20 mouse cellular contexts compared by ENCODE assay signal in genomic region chr9:65146001-65146400, GRCm38 (mm10). TPM values are rescaled to one million over a fixed set of nuclear protein-coding genes. Genes with fewer than 3 reads are reported as not detected.
DNase-seq lines count a peak whose midpoint lies in the region; ATAC-seq and TF ChIP-seq lines count a peak whose summit lies in the region.
"Had no signal": no experiment of that assay in that cellular context is flagged by ENCODE, and none has a peak within 500 bp of the region (broad histone marks: within the 10 kb centered on the region; RNA-seq: fewer than 3 reads in every experiment).

No protein-coding gene starts in this region.

- peaks cover 58% of the 10 kb centered on the region for H3K36me3 ChIP-seq in midbrain, embryonic 11.5 days (ENCODE audit: control insufficient read depth, insufficient read depth, low read length)
- peaks cover 7% of the 10 kb centered on the region; the same call in 1 of the 2 replicates for H3K36me3 ChIP-seq in midbrain, postnatal 0 days (ENCODE audit: insufficient read depth, low read length)
- peaks cover 12% of the 10 kb centered on the region; the same call in 1 of the 2 replicates for H3K36me3 ChIP-seq in hindbrain, embryonic 15.5 days
- H3K36me3 ChIP-seq in midbrain, embryonic 14.5 days (ENCODE audit: control insufficient read depth, insufficient read depth, low read length) = peaks cover 63% of the 10 kb centered on the region
- H3K36me3 ChIP-seq: liver, embryonic 13.5 days had no signal

- peak overlapping the region; percentile 62 for H3K4me2 ChIP-seq in midbrain, embryonic 11.5 days
- H3K4me2 ChIP-seq in midbrain, postnatal 0 days (ENCODE audit: low read depth, low read length, poor library complexity, severe bottlenecking) = no peak overlapping the region
- no peak overlapping the region for H3K4me2 ChIP-seq in hindbrain, embryonic 15.5 days
- H3K4me2 ChIP-seq in midbrain, embryonic 14.5 days (ENCODE audit: low read length) = peak overlapping the region; percentile 22
- H3K4me2 ChIP-seq: limb, embryonic 12.5 days; liver, embryonic 13.5 days; lung, embryonic 14.5 days had no signal

- H3K4me3 ChIP-seq in midbrain, embryonic 11.5 days (ENCODE audit: low read depth, low read length) = peak overlapping the region; percentile 15; the same call in 1 of the 2 replicates
- no peak overlapping the region for H3K4me3 ChIP-seq in midbrain, postnatal 0 days (ENCODE audit: low read depth, low read length)
- H3K4me3 ChIP-seq in hindbrain, embryonic 15.5 days = no peak overlapping the region
- no peak overlapping the region for H3K4me3 ChIP-seq in midbrain, embryonic 14.5 days (replicated peaks; ENCODE audit: low read depth, low read length)
- H3K4me3 ChIP-seq: heart, embryonic 10.5 days; layer of hippocampus, adult 2 months; limb, embryonic 12.5 days; liver, embryonic 13.5 days had no signal

- H3K27me3 ChIP-seq in midbrain, embryonic 11.5 days (ENCODE audit: control insufficient read depth, insufficient read depth, low read length) = no peaks in the 10 kb centered on the region
- H3K27me3 ChIP-seq in midbrain, postnatal 0 days (ENCODE audit: insufficient read depth, low read length) = no peaks in the 10 kb centered on the region
- H3K27me3 ChIP-seq in hindbrain, embryonic 15.5 days = no peaks in the 10 kb centered on the region
- no peaks in the 10 kb centered on the region for H3K27me3 ChIP-seq in midbrain, embryonic 14.5 days (ENCODE audit: control insufficient read depth, insufficient read depth, low read length)

- WGBS in midbrain, embryonic 11.5 days = 52% methylated on average over 5 of the region's 5 CpGs
- WGBS in midbrain, postnatal 0 days = 61% methylated on average over 5 of the region's 5 CpGs
- 28% methylated on average over 5 of the region's 5 CpGs for WGBS in hindbrain, embryonic 15.5 days
- 52% methylated on average over 5 of the region's 5 CpGs for WGBS in midbrain, embryonic 14.5 days

- ATAC-seq in midbrain, embryonic 11.5 days (ENCODE audit: low FRiP score) = no peak
- ATAC-seq in midbrain, postnatal 0 days (ENCODE audit: low FRiP score) = no peak
- ATAC-seq in hindbrain, embryonic 15.5 days (ENCODE audit: low FRiP score, low read depth) = no peak
- no peak for ATAC-seq in midbrain, embryonic 14.5 days (ENCODE audit: low FRiP score, low TSS enrichment)

- no peak for DNase-seq in midbrain, embryonic 11.5 days (ENCODE audit: low spot score, missing footprints)
- DNase-seq in midbrain, postnatal 0 days (ENCODE audit: low spot score) = no peak
- no peak for DNase-seq in midbrain, embryonic 14.5 days
- DNase-seq in thymus, postnatal 36 days = no peak
- no peak for DNase-seq in lung, postnatal 4 days
- no peak for DNase-seq in heart, adult 18-20 months
- DNase-seq: adrenal gland, adult 2 months; cerebellum, adult 2 months; cerebellum, postnatal 36 days; kidney, adult 11 months; kidney, postnatal 10 days; liver, embryonic 13.5 days; lung, embryonic 14.5 days; right cerebral cortex, postnatal 4 days; thymus, adult 2 months had no signal

- peaks cover 72% of the 10 kb centered on the region for H3K4me1 ChIP-seq in midbrain, embryonic 11.5 days (ENCODE audit: control insufficient read depth, insufficient read depth, low read length)
- H3K4me1 ChIP-seq in midbrain, postnatal 0 days (ENCODE audit: insufficient read depth, low read length) = 0 out of 2 replicates have a peak, but pooled peaks cover 4% of the 10 kb centered on the region
- peaks cover 34% of the 10 kb centered on the region for H3K4me1 ChIP-seq in hindbrain, embryonic 15.5 days (replicated peaks)
- peaks cover 31% of the 10 kb centered on the region for H3K4me1 ChIP-seq in midbrain, embryonic 14.5 days (ENCODE audit: control insufficient read depth, insufficient read depth, low read length)

- peak overlapping the region; percentile 21; the same call in 1 of the 2 replicates for H3K9ac ChIP-seq in midbrain, embryonic 11.5 days (ENCODE audit: low read length)
- H3K9ac ChIP-seq in midbrain, postnatal 0 days (replicated peaks; ENCODE audit: low read length, poor library complexity, severe bottlenecking) = no peak overlapping the region
- no peak overlapping the region for H3K9ac ChIP-seq in hindbrain, embryonic 15.5 days
- H3K9ac ChIP-seq in midbrain, embryonic 14.5 days (replicated peaks; ENCODE audit: low read length) = peak overlapping the region; percentile 26; the same call in 1 of the 2 replicates
- H3K9ac ChIP-seq: limb, embryonic 12.5 days; liver, embryonic 13.5 days; lung, embryonic 14.5 days had no signal

- peak overlapping the region; percentile 25; the same call in 1 of the 2 replicates for H3K27ac ChIP-seq in midbrain, embryonic 11.5 days (ENCODE audit: low read depth, low read length)
- no peak overlapping the region for H3K27ac ChIP-seq in midbrain, postnatal 0 days (ENCODE audit: low read depth, low read length)
- 0 out of 2 replicates have a peak overlapping the region, but pooled peaks have one; percentile 40 for H3K27ac ChIP-seq in hindbrain, embryonic 15.5 days (replicated peaks)
- H3K27ac ChIP-seq in midbrain, embryonic 14.5 days (replicated peaks; ENCODE audit: low read depth, low read length) = 0 out of 2 replicates have a peak overlapping the region, but pooled peaks have one; percentile 14
- H3K27ac ChIP-seq: heart, embryonic 10.5 days; layer of hippocampus, adult 2 months; limb, embryonic 12.5 days; liver, embryonic 13.5 days; macrophage had no signal

- no peaks in the 10 kb centered on the region for H3K9me3 ChIP-seq in midbrain, embryonic 11.5 days (ENCODE audit: control insufficient read depth, low read length)
- H3K9me3 ChIP-seq in midbrain, postnatal 0 days (ENCODE audit: low read length) = no peaks in the 10 kb centered on the region
- H3K9me3 ChIP-seq in hindbrain, embryonic 15.5 days = no peaks in the 10 kb centered on the region
- no peaks in the 10 kb centered on the region for H3K9me3 ChIP-seq in midbrain, embryonic 14.5 days (ENCODE audit: control insufficient read depth, low read length)
- H3K9me3 ChIP-seq: heart, embryonic 10.5 days; limb, embryonic 12.5 days; liver, embryonic 13.5 days had no signal

- no peak for TF ChIP-seq CTCF in midbrain, postnatal 0 days (IDR thresholded peaks at IDR 0.05)

RNA-seq across cellular contexts. Expression of gene Igdcc3, which starts 5.0 kb away (rescaled TPM):
- polyA plus RNA-seq in midbrain, embryonic 11.5 days (2014; fragmentation: Nextera tagmentation; extraction: Ambion mirVana) = 115 and 145 TPM in 2 replicates
- total RNA-seq in midbrain, postnatal 0 days (2014; rRNA removed) = 5.3 and 7.7 TPM in 2 replicates
- polyA plus RNA-seq in midbrain, postnatal 0 days (2015; fragmentation: Nextera tagmentation; extraction: Ambion mirVana) = 6.4 and 6.6 TPM in 2 replicates
- polyA plus RNA-seq in hindbrain, embryonic 15.5 days (2015; fragmentation: Nextera tagmentation; extraction: Ambion mirVana) = 9.9 and 10.9 TPM in 2 replicates
- polyA plus RNA-seq in midbrain, embryonic 14.5 days (2014; fragmentation: Nextera tagmentation; extraction: Ambion mirVana) = 10.7 and 14.1 TPM in 2 replicates
- total RNA-seq in heart, adult 18-20 months (2021) = under 1 TPM; 0.15 to 0.18 TPM
- polyA plus RNA-seq: macrophage had no signal

RNA-seq across cellular contexts. Expression of gene Igdcc4, which starts 44.7 kb away (rescaled TPM):
- polyA plus RNA-seq in midbrain, embryonic 11.5 days (2014; fragmentation: Nextera tagmentation; extraction: Ambion mirVana) = 13.0 and 13.3 TPM in 2 replicates
- total RNA-seq in midbrain, postnatal 0 days (2014; rRNA removed) = 46.6 and 52.9 TPM in 2 replicates
- 11.1 and 11.9 TPM in 2 replicates for polyA plus RNA-seq in midbrain, postnatal 0 days (2015; fragmentation: Nextera tagmentation; extraction: Ambion mirVana)
- polyA plus RNA-seq in hindbrain, embryonic 15.5 days (2015; fragmentation: Nextera tagmentation; extraction: Ambion mirVana) = 17.3 and 17.4 TPM in 2 replicates
- polyA plus RNA-seq in midbrain, embryonic 14.5 days (2014; fragmentation: Nextera tagmentation; extraction: Ambion mirVana) = 14.9 and 17.3 TPM in 2 replicates
- total RNA-seq in heart, adult 18-20 months (2021) = 10 to 100 TPM; 12.3 to 13.8 TPM

RNA-seq across cellular contexts. Expression of gene Parp16, which starts 49.2 kb away (rescaled TPM):
- 5.2 and 6.4 TPM in 2 replicates for polyA plus RNA-seq in midbrain, embryonic 11.5 days (2014; fragmentation: Nextera tagmentation; extraction: Ambion mirVana)
- total RNA-seq in midbrain, postnatal 0 days (2014; rRNA removed) = 7.5 and 8.0 TPM in 2 replicates
- polyA plus RNA-seq in midbrain, postnatal 0 days (2015; fragmentation: Nextera tagmentation; extraction: Ambion mirVana) = 7.0 and 7.7 TPM in 2 replicates
- 6.7 and 8.1 TPM in 2 replicates for polyA plus RNA-seq in hindbrain, embryonic 15.5 days (2015; fragmentation: Nextera tagmentation; extraction: Ambion mirVana)
- polyA plus RNA-seq in midbrain, embryonic 14.5 days (2014; fragmentation: Nextera tagmentation; extraction: Ambion mirVana) = 5.2 and 6.5 TPM in 2 replicates
- total RNA-seq in heart, adult 18-20 months (2021) = 1 to 10 TPM; 2.3 to 2.9 TPM

Comparison
In these comparisons a context has a peak if more than half of its experiments do, and no peak if none do; other contexts are left out.
1. H3K4me2 ChIP-seq: peak in midbrain, embryonic 11.5 days (single experiment) and midbrain, embryonic 14.5 days (single experiment); none in midbrain, postnatal 0 days (single experiment) and hindbrain, embryonic 15.5 days (single experiment).
2. H3K9ac ChIP-seq: peak in midbrain, embryonic 11.5 days (single experiment) and midbrain, embryonic 14.5 days (single experiment); none in midbrain, postnatal 0 days (single experiment) and hindbrain, embryonic 15.5 days (single experiment).